Mouse (Mus musculus) CH12.LX (cell line): ENCODE results near the gene Fars2. TPM values are rescaled to one million over a fixed set of nuclear protein-coding genes. Genes with fewer than 3 reads are reported as not detected.
"Not testable (repeated sequence)": the region's sequence is repeated elsewhere in the genome, so short reads cannot be mapped to it uniquely, and the experiment has no call there.

Source experiments
- DNase-seq: peaks from one replicate; pipeline ENCODE4 v3.0.0-alpha.2; 2013; ENCODE audit errors: extremely low read depth
- H3K27ac ChIP-seq: 2 replicates; pipeline ENCODE4 v1.5.1; 2012; ENCODE audit warnings: low read depth, mild to moderate bottlenecking, control low read depth, moderate library complexity; ENCODE audit not compliant: insufficient read depth
- H3K27me3 ChIP-seq: replicated peaks from 2 replicates; pipeline ENCODE3; 2012; ENCODE audit warnings: inconsistent platforms
- H3K36me3 ChIP-seq, 2 experiments: replicated peaks in 1 of 2; 2 replicates each; pipeline versions ENCODE3 to v1.6.1; 2012; ENCODE audit warnings: inconsistent platforms in 1 of 2, low read length in 1 of 2, mild to moderate bottlenecking in 1 of 2, mixed read lengths in 1 of 2, moderate library complexity in 1 of 2; ENCODE audit not compliant: control insufficient read depth in 1 of 2, insufficient read depth in 1 of 2
- H3K4me1 ChIP-seq, 2 experiments: 2 replicates each; pipeline ENCODE4 v1.6.1; 2012; ENCODE audit warnings: inconsistent platforms in 1 of 2, moderate library complexity in 1 of 2; ENCODE audit not compliant: insufficient read depth in 2 of 2, control insufficient read depth in 1 of 2
- H3K4me2 ChIP-seq: 2 replicates; pipeline ENCODE4 v1.6.1; 2012; ENCODE audit warnings: low read depth, mild to moderate bottlenecking, control low read depth; ENCODE audit not compliant: poor library complexity, insufficient read depth, severe bottlenecking
- H3K4me3 ChIP-seq, 3 experiments: fragments of 150-350 bp in 1 of 3; sonication (generic) in 1 of 3; replicated peaks in 1 of 3; 2 replicates each; pipeline versions ENCODE3 to v1.5.1; 2011 to 2012; ENCODE audit warnings: low read depth in 2 of 3, low read length in 2 of 3, mild to moderate bottlenecking in 2 of 3, moderate library complexity in 2 of 3, control low read depth in 1 of 3, improper control_type of control experiment in 1 of 3, inconsistent platforms in 1 of 3, mixed read lengths in 1 of 3; ENCODE audit not compliant: poor library complexity in 1 of 3
- H3K79me2 ChIP-seq: replicated peaks from 2 replicates; pipeline ENCODE4 v1.6.1; 2012; ENCODE audit warnings: mild to moderate bottlenecking, moderate library complexity; ENCODE audit not compliant: control insufficient read depth, poor library complexity, insufficient read depth, severe bottlenecking; ENCODE audit errors: extremely low read depth
- H3K9ac ChIP-seq: 2 replicates; pipeline ENCODE4 v1.6.1; 2012; ENCODE audit warnings: low read depth, mild to moderate bottlenecking, control low read depth, moderate library complexity; ENCODE audit not compliant: insufficient read depth
- H3K9me3 ChIP-seq: replicated peaks from 2 replicates; pipeline ENCODE3; 2012; ENCODE audit warnings: low read length, inconsistent platforms, mixed read lengths
- CTCF ChIP-seq, 2 experiments: IDR thresholded peaks in 1 of 2; conservative IDR thresholded peaks in 1 of 2; 2 replicates each; pipeline ENCODE4 v1.5.1; 2011 to 2012; ENCODE audit warnings: low read depth in 2 of 2, low read length in 2 of 2, improper control_type of control experiment in 1 of 2, inconsistent platforms in 1 of 2, mild to moderate bottlenecking in 1 of 2, moderate library complexity in 1 of 2
- ELF1 ChIP-seq: IDR thresholded peaks from 2 replicates; pipeline ENCODE4 v1.6.1; 2014; ENCODE audit warnings: low read depth, mild to moderate bottlenecking, inconsistent platforms, low read length, improper control_type of control experiment
- EP300 ChIP-seq: IDR thresholded peaks from 2 replicates; pipeline ENCODE4 v1.6.1; 2011; ENCODE audit warnings: low read length, improper control_type of control experiment
- MAX ChIP-seq: IDR thresholded peaks from 2 replicates; pipeline ENCODE4 v1.6.1; 2011; ENCODE audit warnings: low read length, improper control_type of control experiment
- PAX5 ChIP-seq: IDR thresholded peaks from 2 replicates; pipeline ENCODE4 v1.6.1; 2012; ENCODE audit warnings: low read length, inconsistent platforms, mixed read lengths
- RAD21 ChIP-seq: IDR thresholded peaks from 2 replicates; pipeline ENCODE4 v1.6.1; 2011; ENCODE audit warnings: low read depth, mild to moderate bottlenecking, low read length, improper control_type of control experiment, moderate library complexity
- SMC3 ChIP-seq: IDR thresholded peaks from 2 replicates; pipeline ENCODE4 v1.6.1; 2011; ENCODE audit warnings: low read depth, low read length, improper control_type of control experiment
- ZNF384 ChIP-seq: IDR thresholded peaks from 2 replicates; pipeline ENCODE4 v1.6.1; 2012; ENCODE audit warnings: low read depth, low read length, improper control_type of control experiment, inconsistent platforms
- dilution Hi-C: fragments of 300-500 bp; cut with MboI; formaldehyde crosslinking; loops from 2 replicates; pipeline ENCODE4 v1.14.3; 2020; ENCODE audit warnings: low sequenced_read_pairs; ENCODE audit not compliant: extremely low pct_unique_long_range_greater_than_20kb, extremely low pct_ligation_motif_present
- in situ Hi-C: fragments of 300-500 bp; cut with MboI; formaldehyde crosslinking; loops from 3 replicates; pipeline ENCODE4 v1.14.3; 2019; ENCODE audit warnings: low sequenced_read_pairs, low pct_ligation_motif_present, low pct_unique_long_range_greater_than_20kb, mixed read lengths
- polyA plus RNA-seq: library from polyadenylated mRNA; unstranded; fragments of >175 nt; gene quantifications from 2 replicates; pipeline ENCODE4 v1.2.1, GENCODE M21; 2012; ENCODE audit warnings: low read depth; ENCODE audit not compliant: insufficient read length
- total RNA-seq, 2 experiments: library from RNA; depleted of rRNA; stranded (reverse); fragments of 300-350 nt in 1 of 2; fragments of >200 nt in 1 of 2; gene quantifications; 2 replicates each; pipeline ENCODE4 v1.2.3; 2012 to 2014

Fars2 gene
- total and polyA plus RNA-seq, 3 experiments, result 30.2 to 47.7 (median 46.4) TPM

DNA sequence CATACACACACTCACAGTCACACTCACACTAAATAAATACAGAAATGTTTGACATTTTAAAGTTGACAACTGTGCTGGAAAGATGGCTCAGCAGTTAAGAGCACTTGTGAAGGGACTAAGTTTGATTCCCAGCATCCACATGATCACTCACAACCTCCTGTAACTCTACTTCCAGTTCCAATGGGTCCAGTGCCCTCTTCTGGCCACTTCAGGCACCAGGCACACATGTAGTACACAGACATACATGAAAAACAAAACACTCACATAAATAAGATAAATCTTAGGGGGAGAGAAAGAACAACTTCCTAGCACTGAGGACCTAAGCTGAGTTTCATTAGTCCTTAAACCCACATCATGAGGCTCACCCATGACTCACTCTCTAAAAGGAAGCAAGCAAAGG is 302.1 kb downstream of the Fars2 start:
- dilution Hi-C loops, result no loop called here
- no peak for DNase-seq

DNA sequence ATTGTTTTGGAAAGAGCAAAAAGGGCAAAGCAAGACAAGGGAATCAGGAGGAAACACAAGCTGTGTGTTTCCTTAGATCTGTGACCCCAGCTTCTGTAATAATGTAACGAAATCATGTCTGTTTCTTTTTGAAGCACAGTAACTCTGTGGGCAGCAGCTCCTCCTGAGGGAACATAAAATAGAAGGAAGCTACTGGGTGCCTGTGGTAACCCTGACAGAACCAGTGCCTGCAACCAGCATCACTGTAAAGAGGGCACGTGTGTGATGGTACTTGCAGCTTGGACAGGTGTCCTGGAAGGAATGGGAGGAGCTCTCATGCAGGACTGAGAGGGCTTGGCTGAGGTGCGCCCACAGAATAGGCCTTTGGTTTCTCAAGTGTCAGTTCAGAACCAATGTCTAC is 305.2 kb downstream of the Fars2 start:
- in situ Hi-C loops (no loop called here), dilution Hi-C loops (no loop called here)
- H3K4me3 ChIP-seq, result no peak overlapping the region
- no peaks in the 10 kb centered on the region for H3K27me3 ChIP-seq
- no peak overlapping the region for H3K27ac ChIP-seq
- H3K4me1 ChIP-seq, result no peaks in the 10 kb centered on the region; a peak in 1 of 4 replicates
- DNase-seq, result no peak
- no peaks in the 10 kb centered on the region for H3K79me2 ChIP-seq
- H3K9ac ChIP-seq, result no peak overlapping the region
- TF ChIP-seq ZNF384 (no peak), CTCF (conservative IDR thresholded peaks at IDR 0.05 in 1 of 2, IDR thresholded peaks at IDR 0.05 in 1 of 2; ENCODE audit: low read depth in 2 of 2, low read length in 2 of 2) (no peak), EP300 (no peak)
- no peak overlapping the region for H3K4me2 ChIP-seq
- peaks cover 4% of the 10 kb centered on the region for H3K9me3 ChIP-seq
- H3K36me3 ChIP-seq, result peaks cover 0 to 16% of the 10 kb centered on the region in 2 experiments

More for the DNA sequence above, 302.1 kb downstream of the Fars2 start:
- no peaks in the 10 kb centered on the region for H3K27me3 ChIP-seq
- H3K36me3 ChIP-seq, result peaks cover 0 to 27% of the 10 kb centered on the region in 2 experiments
- in situ Hi-C loops, result no loop called here
- H3K4me3 ChIP-seq, result no peak overlapping the region
- H3K4me1 ChIP-seq, result peaks cover 0 to 16% of the 10 kb centered on the region in 2 experiments; a peak in 2 of 4 replicates
- H3K79me2 ChIP-seq, result no peaks in the 10 kb centered on the region
- peaks cover 3% of the 10 kb centered on the region for H3K9me3 ChIP-seq
- no peak overlapping the region for H3K9ac ChIP-seq
- H3K4me2 ChIP-seq, result no peak overlapping the region
- TF ChIP-seq PAX5 (no peak), MAX (no peak), CTCF (conservative IDR thresholded peaks at IDR 0.05 in 1 of 2, IDR thresholded peaks at IDR 0.05 in 1 of 2; ENCODE audit: low read depth in 2 of 2, low read length in 2 of 2) (peak in 1 of 2 experiments; percentile 31; a peak in 2 of 4 replicates), ELF1 (no peak), SMC3 (0 out of 2 replicates have a peak, but pooled peaks have one; percentile 18), RAD21 (peak; percentile 21)
- no peak overlapping the region for H3K27ac ChIP-seq

DNA sequence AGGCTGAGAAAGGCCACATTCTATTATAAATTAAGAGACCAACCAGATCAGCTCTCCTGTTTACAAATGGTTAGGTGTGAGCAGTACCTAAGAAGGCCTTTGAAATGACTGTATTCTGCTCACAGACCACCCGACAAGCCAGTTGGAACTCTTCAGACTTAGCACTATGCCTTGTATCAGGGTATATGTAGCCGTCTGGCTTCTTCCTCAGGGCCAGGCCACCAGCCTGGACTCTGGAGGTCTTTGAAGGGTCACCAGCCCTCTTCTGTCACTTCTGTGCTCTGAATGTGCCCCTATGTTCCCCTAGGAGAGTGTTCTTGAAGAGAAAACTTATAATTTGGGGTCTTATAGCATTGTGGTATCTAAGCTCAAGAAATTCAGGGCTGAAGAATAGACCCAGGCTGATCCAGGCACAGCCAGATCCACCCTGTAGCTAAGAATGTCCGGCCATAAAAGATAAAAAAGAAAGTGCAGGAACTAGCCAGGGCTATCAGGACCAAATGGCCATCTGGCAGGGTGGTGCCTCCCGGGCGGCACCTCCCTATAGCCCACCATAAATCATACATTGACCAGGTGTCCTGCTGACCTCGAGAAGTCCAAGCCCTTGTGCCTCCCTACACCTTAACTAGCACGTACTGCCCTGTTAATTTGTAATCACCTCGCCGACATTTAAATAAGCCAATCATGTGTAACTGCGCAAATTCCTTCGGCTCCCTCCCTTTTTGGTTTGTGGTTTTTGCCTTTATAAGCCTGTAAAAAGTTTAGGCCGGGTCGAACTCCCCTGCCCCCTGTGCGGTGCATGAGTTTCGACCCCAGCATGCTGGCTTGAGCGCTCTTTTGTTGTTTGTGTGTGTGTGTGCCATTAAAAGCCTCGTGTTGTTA is 308.9 kb downstream of the Fars2 start:
- H3K4me3 ChIP-seq, H3K27me3 ChIP-seq, H3K27ac ChIP-seq, H3K4me1 ChIP-seq, in situ Hi-C loops, H3K4me2 ChIP-seq, DNase-seq, H3K79me2 ChIP-seq, dilution Hi-C loops, H3K9ac ChIP-seq, H3K9me3 ChIP-seq: not testable (repeated sequence)
- peaks cover 3 to 15% of the 10 kb centered on the region in 2 experiments for H3K36me3 ChIP-seq
